Mouse (Mus musculus) liver, embryonic 14.5 days (tissue): ENCODE measurements around the gene Dpp7. TPM values are rescaled to one million over a fixed set of nuclear protein-coding genes. Genes with fewer than 3 reads are reported as not detected.

ENCODE experiments used
- ATAC-seq: fragments of 200-750 bp; cut with Nextera tagmentation; 2 replicates; pipeline ENCODE4 v1.8.0; 2017; ENCODE audit warnings: moderate number of reproducible peaks, mild to moderate bottlenecking, moderate library complexity; ENCODE audit not compliant: insufficient read depth
- DNase-seq, 3 experiments: peaks; one replicate each; pipeline ENCODE4 v3.0.0-alpha.2; 2012 to 2013; ENCODE audit warnings: low read depth in 3 of 3, low spot score in 3 of 3
- H3K27ac ChIP-seq: fragments of 300-500 bp; sonication (generic); 2 replicates; pipeline ENCODE4 v1.5.1; 2014; ENCODE audit warnings: moderate library complexity, mild to moderate bottlenecking, control low read depth, inconsistent platforms
- H3K27me3 ChIP-seq: fragments of 300-500 bp; sonication (generic); 2 replicates; pipeline ENCODE4 v1.6.1; 2014; ENCODE audit warnings: mild to moderate bottlenecking, low read length, moderate library complexity; ENCODE audit not compliant: control insufficient read depth, insufficient read depth
- H3K36me3 ChIP-seq: fragments of 300-500 bp; sonication (generic); replicated peaks from 2 replicates; pipeline ENCODE4 v1.6.1; 2014; ENCODE audit warnings: low read depth; ENCODE audit not compliant: control insufficient read depth, insufficient read depth
- H3K4me1 ChIP-seq, 2 experiments: fragments of 200-500 bp in 1 of 2; fragments of 300-500 bp in 1 of 2; sonication (generic) in 1 of 2; replicated peaks; 2 replicates each; pipeline ENCODE4 v1.6.1; 2012 to 2014; ENCODE audit warnings: antibody characterized with exemption in 1 of 2, inconsistent platforms in 1 of 2, low read length in 1 of 2; ENCODE audit not compliant: control insufficient read depth in 2 of 2, insufficient read depth in 2 of 2
- H3K4me2 ChIP-seq: fragments of 300-500 bp; sonication (generic); 2 replicates; pipeline ENCODE4 v1.6.1; 2014; ENCODE audit warnings: low read depth, mild to moderate bottlenecking, control low read depth, moderate library complexity
- H3K4me3 ChIP-seq, 2 experiments: fragments of 200-500 bp in 1 of 2; fragments of 300-500 bp in 1 of 2; sonication (generic) in 1 of 2; 2 replicates each; pipeline ENCODE4 v1.5.1; 2012 to 2014; ENCODE audit warnings: low read depth in 2 of 2, low read length in 2 of 2, mild to moderate bottlenecking in 2 of 2, control low read depth in 1 of 2, inconsistent platforms in 1 of 2, moderate library complexity in 1 of 2; ENCODE audit not compliant: insufficient read depth in 1 of 2
- H3K9ac ChIP-seq: fragments of 300-500 bp; sonication (generic); replicated peaks from 2 replicates; pipeline ENCODE4 v1.6.1; 2014; ENCODE audit warnings: mild to moderate bottlenecking, control low read depth, moderate library complexity
- H3K9me3 ChIP-seq: fragments of 300-500 bp; sonication (generic); 2 replicates; pipeline ENCODE4 v1.6.1; 2016; ENCODE audit warnings: low read length, mixed read lengths; ENCODE audit not compliant: control insufficient read depth
- CTCF ChIP-seq: IDR thresholded peaks from 2 replicates; pipeline ENCODE4 v1.5.1; 2016; ENCODE audit warnings: antibody characterized with exemption, low read depth, control low read depth
- EP300 ChIP-seq: IDR thresholded peaks from 2 replicates; pipeline ENCODE4 v1.6.1; 2016; ENCODE audit warnings: antibody characterized with exemption, low read depth
- WGBS: fragments of 180-500 bp; shearing (Covaris S2); extraction: QIAGEN DNeasy Blood & Tissue Kit; methylation state at CpG from one replicate; pipeline ENCODE4 v1.1.7; 2014; ENCODE audit not compliant: insufficient replicate concordance; 5-methylcytosine and 5-hydroxymethylcytosine counted together
- polyA plus RNA-seq, 2 experiments: library from polyadenylated mRNA; depleted of rRNA in 1 of 2; stranded (reverse) in 1 of 2; unstranded in 1 of 2; fragments of >200 nt; fragmentation: Nextera tagmentation in 1 of 2; extraction: Ambion mirVana in 1 of 2; gene quantifications; 2 replicates each; pipeline versions ENCODE4 v1.2.1 to v1.2.3; 2012 to 2014

Dpp7 gene
- polyA plus RNA-seq, 2 experiments: 9.4 to 10.6 TPM

GRCm38 (mm10) chr2:25348162-25348561 lies 8.0 kb downstream of the Dpp7 start:
- Histone ChIP-seq H3K27me3 (no peaks in the 10 kb centered on the region), H3K4me3 (no peak overlapping the region), H3K27ac (no peak overlapping the region), H3K9ac (no peak overlapping the region), H3K36me3 (peaks cover 53% of the 10 kb centered on the region), H3K4me2 (no peak overlapping the region), H3K4me1 (no peaks in the 10 kb centered on the region), H3K9me3 (no peaks in the 10 kb centered on the region)
- DNase-seq (no peak), ATAC-seq (no peak)
- no peak for TF ChIP-seq EP300
- no peak for TF ChIP-seq CTCF
- 82% methylated on average over 7 of the region's 7 CpGs for WGBS

- no peak for TF ChIP-seq EP300
- no peak for TF ChIP-seq CTCF
- ATAC-seq: no peak
- no peak overlapping the region for H3K4me2 ChIP-seq
- no peaks in the 10 kb centered on the region for H3K27me3 ChIP-seq
- H3K9me3 ChIP-seq: no peaks in the 10 kb centered on the region
- no peak overlapping the region for H3K9ac ChIP-seq
- no peak for DNase-seq
- no peak overlapping the region for H3K4me3 ChIP-seq
- WGBS: 86% methylated on average over 6 of the region's 6 CpGs
- H3K36me3 ChIP-seq: peaks cover 33% of the 10 kb centered on the region
- peaks cover 4 to 5% of the 10 kb centered on the region in 2 experiments for H3K4me1 ChIP-seq
- no peak overlapping the region for H3K27ac ChIP-seq
Observed at GRCm38 (mm10) chr2:25338303-25338702, 17.9 kb downstream of the Dpp7 start.

- Histone ChIP-seq H3K36me3 (peaks cover 19% of the 10 kb centered on the region), H3K4me3 (peak overlapping the region; percentile 90 to 99), H3K9ac (peak overlapping the region; percentile 93), H3K4me2 (peak overlapping the region; percentile 96), H3K27ac (no peak overlapping the region; the same call in 1 of the 2 replicates), H3K27me3 (no peaks in the 10 kb centered on the region), H3K9me3 (no peaks in the 10 kb centered on the region), H3K4me1 (peaks cover 12 to 14% of the 10 kb centered on the region in 2 experiments)
- ATAC-seq: no peak
- TF ChIP-seq CTCF: no peak
- TF ChIP-seq EP300: no peak
- 69% methylated on average over 2 of the region's 2 CpGs for WGBS
- no peak for DNase-seq
Observed at GRCm38 (mm10) chr2:25333569-25333968, 22.6 kb downstream of the Dpp7 start.

- H3K4me3 ChIP-seq: peak within 1 kb of the TSS; percentile 90 to 99
Observed at GRCm38 (mm10) chr2:25332286-25333160, 23.6 kb downstream of the Dpp7 start, which contains the start of gene Man1b1. TSS of gene Man1b1 (plus strand) at chr2:25332338.

GRCm38 (mm10) chr2:25331470-25331869 lies 24.7 kb downstream of the Dpp7 start:
- ATAC-seq: no peak

More at GRCm38 (mm10) chr2:25332286-25333160, 23.6 kb downstream of the Dpp7 start, which contains the start of gene Man1b1:
- WGBS: under 1% methylated on average over 78 of the region's 78 CpGs
- H3K27ac ChIP-seq: peak within 1 kb of the TSS; percentile 77
- peaks cover 12 to 14% of the 10 kb centered on the region in 2 experiments for H3K4me1 ChIP-seq
- H3K4me2 ChIP-seq: peak within 1 kb of the TSS; percentile 96
- no peaks in the 10 kb centered on the region for H3K9me3 ChIP-seq
- TF ChIP-seq EP300 (no peak), CTCF (peak; percentile 73)
- peaks cover 10% of the 10 kb centered on the region for H3K36me3 ChIP-seq
- peak within 1 kb of the TSS; percentile 95 for H3K9ac ChIP-seq
- peak; percentile 97 for ATAC-seq
- peak; percentile 98 to 99 (median 99) for DNase-seq
- H3K27me3 ChIP-seq: no peaks in the 10 kb centered on the region; the same call in 1 of the 2 replicates

More at GRCm38 (mm10) chr2:25331470-25331869, 24.7 kb downstream of the Dpp7 start:
- H3K27me3 ChIP-seq: no peaks in the 10 kb centered on the region; the same call in 1 of the 2 replicates
- H3K4me3 ChIP-seq: peak overlapping the region; percentile 86 to 99
- H3K9me3 ChIP-seq: no peaks in the 10 kb centered on the region
- peaks cover 5% of the 10 kb centered on the region for H3K36me3 ChIP-seq
- peaks cover 12 to 14% of the 10 kb centered on the region in 2 experiments for H3K4me1 ChIP-seq
- 38% methylated on average over 9 of the region's 9 CpGs for WGBS
- peak overlapping the region; percentile 92 for H3K4me2 ChIP-seq
- TF ChIP-seq CTCF (no peak), EP300 (no peak)
- no peak overlapping the region for H3K27ac ChIP-seq
- peak overlapping the region; percentile 95 for H3K9ac ChIP-seq
- DNase-seq: no peak
